ENCODE assay signal across 8 mouse cellular contexts in genomic region chr19:55593729-55594444, GRCm38 (mm10).
DNase-seq lines count a peak whose midpoint lies in the region; ATAC-seq lines count a peak whose summit lies in the region.

No protein-coding gene starts in this region.

- H3K9me3 ChIP-seq in kidney, embryonic 15.5 days (replicated peaks): no peaks in the 10 kb centered on the region
- H3K9me3 ChIP-seq in embryonic facial prominence, embryonic 12.5 days: no peaks in the 10 kb centered on the region

- H3K27ac ChIP-seq in kidney, embryonic 15.5 days: peak overlapping the region; percentile 66
- peak overlapping the region; percentile 72 for H3K27ac ChIP-seq in embryonic facial prominence, embryonic 12.5 days

- peaks cover 8% of the 10 kb centered on the region; the same call in 1 of the 2 replicates for H3K27me3 ChIP-seq in kidney, embryonic 15.5 days
- no peaks in the 10 kb centered on the region for H3K27me3 ChIP-seq in embryonic facial prominence, embryonic 12.5 days

- no peaks in the 10 kb centered on the region for H3K36me3 ChIP-seq in kidney, embryonic 15.5 days
- no peaks in the 10 kb centered on the region for H3K36me3 ChIP-seq in embryonic facial prominence, embryonic 12.5 days

- H3K4me1 ChIP-seq in kidney, embryonic 15.5 days: peaks cover 56% of the 10 kb centered on the region
- peaks cover 63% of the 10 kb centered on the region for H3K4me1 ChIP-seq in embryonic facial prominence, embryonic 12.5 days

- peak; percentile 45; the same call in 1 of the 2 replicates for ATAC-seq in kidney, embryonic 15.5 days (replicated peaks; ENCODE audit: low FRiP score)
- ATAC-seq in embryonic facial prominence, embryonic 12.5 days (ENCODE audit: insufficient number of reproducible peaks, insufficient read depth, low FRiP score, low TSS enrichment): peak; percentile 20; the same call in 1 of the 2 replicates

- no peak overlapping the region for H3K9ac ChIP-seq in kidney, embryonic 15.5 days
- no peak overlapping the region for H3K9ac ChIP-seq in embryonic facial prominence, embryonic 12.5 days

- peak overlapping the region; percentile 17; the same call in 1 of the 2 replicates for H3K4me3 ChIP-seq in kidney, embryonic 15.5 days (replicated peaks)
- no peak overlapping the region for H3K4me3 ChIP-seq in embryonic facial prominence, embryonic 12.5 days

- 60% methylated on average over 16 of the region's 16 CpGs for WGBS in kidney, embryonic 15.5 days
- 57% methylated on average over 16 of the region's 16 CpGs for WGBS in embryonic facial prominence, embryonic 12.5 days

- DNase-seq in kidney, adult 18-20 months: no peak
- peak; percentile 47 for DNase-seq in heart, postnatal 4 days
- peak; percentile 66 for DNase-seq in lung, postnatal 25 days (ENCODE audit: low spot score)
- no peak for DNase-seq in cerebellum, postnatal 10 days
- DNase-seq in frontal cortex, postnatal 10 days (ENCODE audit: low spot score in 2 of 2): no peak
- DNase-seq in thymus, postnatal 14 days: no peak

- peak overlapping the region; percentile 48 for H3K4me2 ChIP-seq in kidney, embryonic 15.5 days
- H3K4me2 ChIP-seq in embryonic facial prominence, embryonic 12.5 days (replicated peaks): peak overlapping the region; percentile 19; the same call in 1 of the 2 replicates

Comparison
In these comparisons a context has a peak if more than half of its experiments do, and no peak if none do; other contexts are left out.
1. DNase-seq: peak in heart, postnatal 4 days (single experiment) and lung, postnatal 25 days (single experiment); none in kidney, adult 18-20 months (single experiment), cerebellum, postnatal 10 days (0 of 2), frontal cortex, postnatal 10 days (0 of 2) and thymus, postnatal 14 days (single experiment).